Mouse (Mus musculus): ENCODE results near the gene Tbata. TPM values are rescaled to one million over a fixed set of nuclear protein-coding genes. Genes with fewer than 3 reads are reported as not detected.

Tbata gene
- polyA plus RNA-seq, 1 experiment from 2014 or later = 0.25 TPM

GRCm38 (mm10) chr10:61200232-61200820 lies 28.6 kb downstream of the Tbata start:
- DNase-seq (ENCODE audit: low spot score) = no peak
- no peaks in the 10 kb centered on the region for H3K9me3 ChIP-seq
- WGBS = 70% methylated on average over 7 of the region's 7 CpGs
- H3K4me1 ChIP-seq (replicated peaks) = peaks cover 23% of the 10 kb centered on the region
- H3K4me3 ChIP-seq = no peak overlapping the region
- peaks cover 22% of the 10 kb centered on the region; the same call in 1 of the 2 replicates for H3K27me3 ChIP-seq (ENCODE audit: insufficient read depth, poor library complexity, severe bottlenecking)
- H3K36me3 ChIP-seq = no peaks in the 10 kb centered on the region
- H3K27ac ChIP-seq = peak overlapping the region; percentile 40; the same call in 1 of the 2 replicates

DNA sequence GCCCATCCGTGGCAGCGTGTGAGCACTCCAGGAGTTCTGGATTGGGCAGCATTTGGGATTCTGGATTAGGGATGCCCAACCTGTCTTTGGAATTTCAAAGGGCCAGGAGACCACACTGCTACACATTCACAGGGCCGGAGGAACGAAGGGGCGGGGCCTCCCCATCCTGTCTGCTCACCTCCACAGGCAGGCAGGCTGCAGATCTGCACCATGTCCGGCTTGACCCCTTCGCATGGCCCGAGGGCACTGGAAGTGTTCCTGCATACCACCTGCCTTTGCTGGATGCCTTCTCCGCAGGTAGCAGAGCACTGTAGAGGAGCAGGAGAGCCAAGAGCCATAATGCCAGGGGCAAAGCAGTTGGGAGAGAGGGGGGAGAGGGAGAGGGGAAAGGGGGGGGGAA lies 29.2 kb downstream of the Tbata start:
- Histone ChIP-seq H3K9me3 (no peaks in the 10 kb centered on the region), H3K4me1 (replicated peaks) (peaks cover 23% of the 10 kb centered on the region), H3K27me3 (ENCODE audit: insufficient read depth, poor library complexity, severe bottlenecking) (peaks cover 22% of the 10 kb centered on the region; the same call in 1 of the 2 replicates), H3K4me3 (no peak overlapping the region), H3K36me3 (no peaks in the 10 kb centered on the region), H3K27ac (no peak overlapping the region)
- DNase-seq (ENCODE audit: low spot score) = peak; percentile 12
- WGBS = 39% methylated on average over 9 of the region's 9 CpGs

DNA sequence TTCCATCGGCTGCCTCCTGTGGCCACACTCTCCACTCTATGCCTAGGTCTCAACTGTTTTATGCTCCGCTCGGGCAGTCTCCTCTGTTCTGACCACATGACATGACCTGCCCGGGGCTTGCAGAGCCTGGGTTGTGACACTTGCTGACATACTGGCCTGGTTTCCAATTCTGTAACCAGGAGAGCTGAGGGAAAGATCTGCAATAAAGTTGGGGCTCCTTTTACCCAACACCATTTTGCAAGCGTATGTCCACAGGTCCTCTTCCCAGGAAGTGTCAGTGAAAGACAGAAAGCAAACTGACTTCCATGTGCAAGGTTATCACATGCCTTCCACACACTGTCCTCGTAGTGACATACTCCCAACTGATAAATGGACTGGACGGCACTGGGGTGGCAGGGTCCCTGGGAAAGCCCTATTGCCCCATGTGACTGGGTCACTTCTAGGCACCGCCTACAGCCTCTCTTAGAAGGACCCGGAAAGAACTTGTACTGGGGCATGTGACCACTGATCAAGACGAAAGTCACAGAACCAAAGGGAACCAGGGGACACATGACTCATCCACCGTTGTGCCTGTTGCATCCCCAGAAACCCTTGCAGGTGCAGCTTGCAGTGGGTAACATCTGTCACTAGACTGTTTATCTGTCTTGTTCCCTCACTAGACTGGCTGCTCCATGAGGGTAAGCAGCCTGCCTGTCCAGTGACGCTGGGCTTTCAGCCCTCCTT lies 30.0 kb downstream of the Tbata start:
- DNase-seq (ENCODE audit: low spot score) = no peak
- 84% methylated on average over 12 of the region's 12 CpGs for WGBS

GRCm38 (mm10) chr10:61203930-61204329 lies 32.2 kb downstream of the Tbata start:
- whole genome bisulfite sequencing = 69% methylated on average over 3 of the region's 3 CpGs

More for the DNA sequence above, 30.0 kb downstream of the Tbata start:
- no peak overlapping the region for H3K27ac ChIP-seq
- no peak overlapping the region for H3K4me3 ChIP-seq
- H3K27me3 ChIP-seq (ENCODE audit: insufficient read depth, poor library complexity, severe bottlenecking) = peaks cover 22% of the 10 kb centered on the region; the same call in 1 of the 2 replicates
- H3K36me3 ChIP-seq = no peaks in the 10 kb centered on the region
- H3K4me1 ChIP-seq (replicated peaks) = peaks cover 23% of the 10 kb centered on the region
- H3K9me3 ChIP-seq = no peaks in the 10 kb centered on the region

DNA sequence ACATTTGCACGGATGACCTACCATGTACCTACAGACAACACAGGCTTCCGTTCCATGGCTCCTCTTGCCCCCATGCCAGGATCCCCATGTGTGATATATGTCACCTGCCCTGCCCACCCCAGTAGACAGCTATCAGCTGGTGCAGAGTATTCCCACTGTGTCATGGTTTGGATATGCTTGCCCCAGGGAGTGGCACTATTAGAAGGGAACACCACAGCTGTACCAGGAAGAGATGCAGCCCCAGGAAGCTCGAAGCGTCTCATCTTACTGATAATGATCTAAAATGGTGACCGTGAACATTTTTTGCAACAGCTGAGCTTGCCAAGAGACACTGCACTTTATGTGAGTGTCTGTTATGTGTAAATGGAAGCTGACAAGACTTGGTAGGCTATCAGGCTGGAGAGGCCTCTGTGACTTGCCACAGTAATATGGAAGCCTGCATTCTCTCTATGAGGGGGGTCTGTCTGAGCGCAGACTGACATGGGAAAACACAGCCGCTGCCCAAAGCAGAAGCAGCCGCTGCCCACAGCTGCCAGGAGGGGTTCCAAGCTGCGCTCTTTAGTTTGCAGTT lies 36.4 kb downstream of the Tbata start:
- WGBS = 91% methylated on average over 9 of the region's 9 CpGs
- no peak overlapping the region for H3K4me3 ChIP-seq
- peaks cover 12% of the 10 kb centered on the region for H3K4me1 ChIP-seq (replicated peaks)
- H3K36me3 ChIP-seq = no peaks in the 10 kb centered on the region
- no peak for DNase-seq (ENCODE audit: low spot score)
- H3K9me3 ChIP-seq = no peaks in the 10 kb centered on the region
- peaks cover 25% of the 10 kb centered on the region for H3K27me3 ChIP-seq (ENCODE audit: insufficient read depth, poor library complexity, severe bottlenecking)
- no peak overlapping the region for H3K27ac ChIP-seq

More at GRCm38 (mm10) chr10:61203930-61204329, 32.2 kb downstream of the Tbata start:
- Histone ChIP-seq H3K27me3 (ENCODE audit: insufficient read depth, poor library complexity, severe bottlenecking) (peaks cover 11% of the 10 kb centered on the region; the same call in 1 of the 2 replicates), H3K9me3 (no peaks in the 10 kb centered on the region), H3K4me3 (no peak overlapping the region), H3K36me3 (no peaks in the 10 kb centered on the region), H3K27ac (no peak overlapping the region), H3K4me1 (replicated peaks) (peaks cover 23% of the 10 kb centered on the region)
- DNase-seq (ENCODE audit: low spot score) = no peak

DNA sequence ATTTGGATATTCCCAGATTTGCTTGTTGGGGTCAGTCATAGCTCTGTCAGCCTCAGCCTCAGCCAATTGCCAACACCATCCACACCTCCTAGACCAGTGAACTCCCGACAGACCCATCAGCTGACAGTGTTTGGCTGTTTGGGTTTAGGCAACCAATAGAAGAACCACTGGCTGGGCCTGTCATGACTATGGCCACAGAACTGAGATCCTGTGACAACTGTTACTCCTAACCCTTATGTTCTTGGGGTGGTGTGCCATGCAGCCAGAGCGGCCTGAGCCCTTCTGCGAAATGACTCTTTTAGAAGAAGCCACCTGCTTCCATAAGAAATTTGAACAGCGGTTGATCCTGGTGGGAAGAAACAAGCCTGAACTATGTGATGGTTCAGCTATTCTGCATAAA lies 39.4 kb downstream of the Tbata start:
- H3K27ac ChIP-seq = no peak overlapping the region
- H3K27me3 ChIP-seq (ENCODE audit: insufficient read depth, poor library complexity, severe bottlenecking) = peaks cover 23% of the 10 kb centered on the region
- no peak for DNase-seq (ENCODE audit: low spot score)
- H3K36me3 ChIP-seq = no peaks in the 10 kb centered on the region
- WGBS = 82% methylated on average over 4 of the region's 4 CpGs
- no peaks in the 10 kb centered on the region for H3K9me3 ChIP-seq
- H3K4me3 ChIP-seq = no peak overlapping the region
- H3K4me1 ChIP-seq (replicated peaks) = peaks cover 12% of the 10 kb centered on the region

DNA sequence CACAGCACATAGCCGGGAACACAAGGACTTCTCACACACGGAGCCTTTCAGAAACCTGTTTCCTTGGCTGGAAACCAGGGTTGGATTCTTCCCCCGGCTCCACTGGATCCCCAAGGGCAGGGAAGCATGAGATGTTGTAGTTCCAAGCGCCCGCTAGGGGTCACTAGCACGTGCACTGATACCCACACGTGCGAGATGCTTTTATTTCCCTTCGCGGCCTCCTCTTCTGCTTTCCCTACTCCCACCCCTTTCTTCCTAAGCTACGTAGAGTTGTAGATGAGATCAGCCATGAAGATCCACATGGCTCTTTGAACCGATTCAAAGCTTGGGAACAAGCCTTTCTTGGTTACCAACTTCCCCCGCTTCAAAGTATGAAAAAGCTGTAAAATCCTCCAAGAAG lies 40.0 kb downstream of the Tbata start:
- Histone ChIP-seq H3K27ac (no peak overlapping the region; the same call in 1 of the 2 replicates), H3K36me3 (no peaks in the 10 kb centered on the region), H3K4me3 (no peak overlapping the region), H3K4me1 (replicated peaks) (peaks cover 12% of the 10 kb centered on the region), H3K27me3 (ENCODE audit: insufficient read depth, poor library complexity, severe bottlenecking) (peaks cover 23% of the 10 kb centered on the region), H3K9me3 (no peaks in the 10 kb centered on the region)
- 9% methylated on average over 13 of the region's 13 CpGs for WGBS
- DNase-seq (ENCODE audit: low spot score) = peak; percentile 66

- Histone ChIP-seq H3K4me1 (replicated peaks) (peaks cover 12% of the 10 kb centered on the region), H3K27me3 (ENCODE audit: insufficient read depth, poor library complexity, severe bottlenecking) (peaks cover 23% of the 10 kb centered on the region), H3K9me3 (no peaks in the 10 kb centered on the region), H3K27ac (no peak overlapping the region), H3K36me3 (no peaks in the 10 kb centered on the region), H3K4me3 (no peak overlapping the region)
- 13% methylated on average over 11 of the region's 11 CpGs for WGBS
- no peak for DNase-seq (ENCODE audit: low spot score)
These were observed 41.1 kb downstream of the Tbata start for GRCm38 (mm10) chr10:61212817-61213216.

- 94% methylated on average over 6 of the region's 6 CpGs for WGBS
- Histone ChIP-seq H3K27me3 (ENCODE audit: insufficient read depth, poor library complexity, severe bottlenecking) (peaks cover 23% of the 10 kb centered on the region), H3K9me3 (peaks cover 9% of the 10 kb centered on the region), H3K36me3 (no peaks in the 10 kb centered on the region), H3K4me3 (no peak overlapping the region), H3K4me1 (replicated peaks) (peaks cover 12% of the 10 kb centered on the region), H3K27ac (no peak overlapping the region)
- no peak for DNase-seq (ENCODE audit: low spot score)
These were observed 43.9 kb downstream of the Tbata start for GRCm38 (mm10) chr10:61215658-61216057.

- H3K4me1 ChIP-seq (replicated peaks) = peaks cover 12% of the 10 kb centered on the region
- H3K27me3 ChIP-seq (ENCODE audit: insufficient read depth, poor library complexity, severe bottlenecking) = peaks cover 20% of the 10 kb centered on the region
These were observed 44.4 kb downstream of the Tbata start for GRCm38 (mm10) chr10:61216163-61216562.

GRCm38 (mm10) chr10:61219318-61219717 lies 47.6 kb downstream of the Tbata start:
- Histone ChIP-seq H3K27ac (no peak overlapping the region), H3K4me1 (replicated peaks) (no peaks in the 10 kb centered on the region), H3K9me3 (peaks cover 9% of the 10 kb centered on the region), H3K27me3 (ENCODE audit: insufficient read depth, poor library complexity, severe bottlenecking) (no peaks in the 10 kb centered on the region), H3K4me3 (no peak overlapping the region), H3K36me3 (no peaks in the 10 kb centered on the region)
- DNase-seq (ENCODE audit: low spot score) = no peak
- 95% methylated on average over 4 of the region's 4 CpGs for WGBS

More at GRCm38 (mm10) chr10:61216163-61216562, 44.4 kb downstream of the Tbata start:
- Histone ChIP-seq H3K36me3 (no peaks in the 10 kb centered on the region), H3K4me3 (no peak overlapping the region), H3K9me3 (peaks cover 9% of the 10 kb centered on the region), H3K27ac (no peak overlapping the region)
- 89% methylated on average over 4 of the region's 4 CpGs for WGBS
- DNase-seq (ENCODE audit: low spot score) = no peak

DNA sequence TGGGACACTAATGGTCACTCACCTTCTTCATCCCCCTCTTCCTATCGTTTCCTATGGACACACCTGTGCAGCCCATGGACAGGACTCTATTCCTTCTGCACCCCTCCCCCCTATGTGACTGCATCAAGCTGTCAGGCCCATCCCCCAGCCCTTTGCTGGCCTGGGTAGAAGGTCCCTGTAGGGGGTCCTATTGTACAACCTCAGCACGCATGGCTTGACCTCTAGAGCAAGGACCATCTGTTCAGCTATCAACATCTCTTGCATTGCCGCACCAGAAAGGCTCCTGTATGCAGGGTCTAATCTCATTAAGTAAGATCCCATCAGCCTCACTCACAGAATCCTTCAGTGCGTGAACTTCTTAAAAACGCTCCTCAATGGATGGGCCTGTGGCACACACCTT lies 53.9 kb downstream of the Tbata start:
- WGBS = 60% methylated on average over 5 of the region's 5 CpGs

More for the DNA sequence above, 53.9 kb downstream of the Tbata start:
- no peak overlapping the region for H3K27ac ChIP-seq
- H3K27me3 ChIP-seq (ENCODE audit: insufficient read depth, poor library complexity, severe bottlenecking) = no peaks in the 10 kb centered on the region
- peaks cover 6% of the 10 kb centered on the region; the same call in 1 of the 2 replicates for H3K4me1 ChIP-seq (replicated peaks)
- H3K9me3 ChIP-seq = no peaks in the 10 kb centered on the region
- no peaks in the 10 kb centered on the region for H3K36me3 ChIP-seq
- DNase-seq (ENCODE audit: low spot score) = no peak
- H3K4me3 ChIP-seq = no peak overlapping the region

All from hindbrain, embryonic 10.5 days (tissue).